Mouse (Mus musculus) C2C12 (cell line): Measurements from ENCODE around the gene Ywhab.

ENCODE experiments used
- CTCF ChIP-seq: IDR thresholded peaks from one replicate; pipeline ENCODE4 v1.5.1; 2011; ENCODE audit not compliant: control insufficient read depth, insufficient read depth, insufficient read length
- MAX ChIP-seq: IDR thresholded peaks from one replicate; pipeline ENCODE4 v1.6.1; 2011; ENCODE audit warnings: mild to moderate bottlenecking, control low read depth
- MYOD1 ChIP-seq: IDR thresholded peaks from one replicate; pipeline ENCODE4 v1.6.1; 2011; ENCODE audit warnings: low read depth; ENCODE audit not compliant: control insufficient read depth, insufficient read length
- USF1 ChIP-seq: IDR thresholded peaks from one replicate; pipeline ENCODE4 v1.6.1; 2011; ENCODE audit warnings: low read depth, mild to moderate bottlenecking, control low read depth, moderate library complexity

GRCm38 (mm10) chr2:163992871-163993270, 1.9 kb upstream of the Ywhab start:
- TF ChIP-seq CTCF: no peak
- TF ChIP-seq MAX: no peak
- no peak for TF ChIP-seq USF1
- TF ChIP-seq MYOD1: no peak
